Mouse (Mus musculus) left cerebral cortex, adult 8-10 months (tissue): ENCODE results near the gene Frmd6. TPM values are rescaled to one million over a fixed set of nuclear protein-coding genes. Genes with fewer than 3 reads are reported as not detected.

ENCODE experiments used
- DNase-seq, 2 experiments: peaks; one replicate each; pipeline ENCODE4 v3.0.0; 2022; ENCODE audit warnings: low spot score in 2 of 2
- total RNA-seq, 4 experiments: library from RNA; stranded (reverse); gene quantifications; 2 replicates each; pipeline ENCODE4 v1.2.4; 2022

Frmd6 gene
- total RNA-seq, 4 experiments from 2014 or later = 31.3 to 40.3 (median 37.5) TPM

DNA sequence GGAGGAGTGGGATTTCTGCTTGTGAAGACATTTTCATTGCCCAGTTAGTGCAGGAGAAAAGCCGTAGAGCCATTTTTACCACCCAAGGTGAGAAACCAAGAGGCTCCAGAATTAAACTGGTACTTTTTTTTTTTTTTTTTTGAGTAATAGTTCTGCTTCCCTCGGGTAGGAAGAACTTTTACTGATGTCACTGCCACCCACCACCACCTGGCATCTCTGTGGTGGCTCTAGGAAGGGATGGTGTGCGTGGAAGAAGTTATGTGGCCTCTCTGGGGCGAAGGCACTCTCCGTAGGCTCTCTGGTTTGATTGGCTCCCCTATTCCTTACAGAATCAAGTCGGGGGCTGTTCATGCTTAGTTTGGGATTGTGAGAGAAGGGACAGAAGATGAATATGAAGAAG, 17.3 kb upstream of the Frmd6 start:
- DNase-seq = no peak

DNA sequence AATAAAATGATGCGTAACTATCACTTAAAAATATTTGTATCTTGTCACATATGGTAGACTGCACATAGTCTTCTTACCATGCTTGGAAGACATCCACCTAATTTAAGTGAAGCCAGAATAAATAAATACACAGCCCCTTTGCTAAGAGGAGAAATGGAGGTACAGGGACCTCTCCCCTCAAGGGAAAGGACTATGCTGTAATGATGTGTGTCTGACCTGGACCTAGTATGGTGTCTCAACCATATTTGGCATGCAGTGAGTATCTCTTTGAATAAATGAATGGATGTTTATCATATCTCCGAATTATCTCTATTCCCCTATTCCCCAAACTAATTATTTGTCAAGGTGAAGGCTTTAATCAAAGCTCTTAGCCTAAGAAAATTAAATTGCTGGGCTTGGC, 15.4 kb upstream of the Frmd6 start:
- DNase-seq = no peak

DNA sequence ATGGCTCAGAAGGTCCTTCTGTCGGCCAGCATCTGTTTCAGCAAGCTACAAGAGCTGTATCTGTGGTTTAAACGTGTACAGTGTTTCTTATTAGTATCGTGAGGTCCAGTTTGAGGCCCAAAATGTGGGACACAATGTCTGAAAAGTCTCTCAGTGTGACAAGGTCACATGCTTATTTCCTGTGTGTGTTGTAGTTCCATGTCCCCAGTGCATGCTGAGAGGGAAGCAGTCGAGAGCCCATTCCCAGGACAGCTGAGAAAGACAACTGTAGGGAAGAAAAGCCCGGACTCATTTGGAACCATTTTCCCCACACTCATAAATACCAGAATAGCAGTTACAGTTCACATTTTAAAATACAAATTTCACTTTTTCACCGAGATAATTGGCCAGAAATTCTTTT, 13.5 kb upstream of the Frmd6 start:
- DNase-seq = no peak

DNA sequence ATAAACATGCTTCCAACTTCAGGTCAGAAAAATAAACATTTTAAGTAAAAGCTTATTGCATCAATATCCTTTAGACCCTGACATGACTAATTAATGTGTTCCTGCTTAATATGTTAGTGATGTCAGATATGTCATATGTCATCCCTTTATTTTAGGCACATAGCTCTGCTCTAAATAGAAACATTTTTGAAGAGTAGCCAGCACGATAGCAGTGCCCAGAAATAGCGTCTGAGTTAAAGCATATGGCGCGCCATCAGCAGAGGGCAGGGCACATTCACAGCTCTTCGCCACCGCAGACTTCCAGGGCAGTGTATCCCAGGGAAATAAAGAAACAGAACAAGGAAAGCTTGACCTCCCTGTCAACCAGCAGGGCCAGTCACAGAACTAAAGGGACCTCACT, 13.1 kb upstream of the Frmd6 start:
- no peak for DNase-seq

DNA sequence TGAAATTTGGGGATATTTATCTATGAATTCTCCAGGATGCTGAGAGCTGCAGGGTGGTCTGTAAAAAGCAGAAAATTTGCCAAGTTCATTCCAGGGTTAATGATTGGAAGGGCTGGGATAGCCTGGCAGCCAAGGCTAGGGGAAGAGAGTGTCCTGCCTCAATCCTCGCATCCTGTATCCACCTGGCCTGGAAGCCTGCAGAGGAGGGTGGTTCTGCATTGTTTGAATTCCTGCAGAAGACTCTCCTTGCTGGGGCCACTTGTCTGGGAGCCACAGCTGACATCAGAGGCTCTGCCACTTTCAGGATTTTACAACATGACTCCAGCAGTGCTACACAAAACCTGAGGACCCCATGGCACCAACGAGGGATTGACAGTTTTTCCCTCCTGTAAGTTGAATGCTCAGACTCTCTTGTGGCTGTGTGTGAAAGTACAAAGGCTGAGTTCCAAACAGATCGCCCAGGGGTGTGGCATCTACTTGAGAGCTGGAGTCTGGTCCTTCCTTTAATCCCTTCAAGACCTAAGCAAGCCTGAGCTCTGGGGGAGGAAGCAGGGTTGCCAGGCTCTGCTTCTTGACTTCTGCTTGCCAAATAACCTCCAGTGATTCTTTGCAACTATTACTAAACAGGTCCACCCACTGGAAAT, 12.4 kb upstream of the Frmd6 start:
- no peak for DNase-seq

DNA sequence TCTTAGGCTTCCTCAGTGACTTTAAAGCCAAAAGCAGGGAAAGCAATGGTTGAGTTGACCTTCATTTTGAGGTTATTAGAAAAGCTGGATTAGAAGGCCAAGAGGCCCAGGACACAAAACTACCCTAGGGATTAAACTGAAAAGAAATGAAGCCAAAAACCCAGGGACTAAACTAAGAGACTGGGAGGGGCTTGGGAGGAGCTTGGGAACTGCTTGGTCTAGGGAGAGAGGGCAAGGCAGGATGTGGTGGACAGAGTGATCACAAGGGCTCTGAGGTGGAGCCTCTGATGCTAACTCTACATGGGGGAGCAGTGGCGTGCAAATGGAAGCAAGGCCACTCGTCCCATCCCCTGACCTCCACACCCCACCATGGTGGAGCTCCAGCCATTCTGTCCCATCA, 8.6 kb upstream of the Frmd6 start:
- DNase-seq = no peak

DNA sequence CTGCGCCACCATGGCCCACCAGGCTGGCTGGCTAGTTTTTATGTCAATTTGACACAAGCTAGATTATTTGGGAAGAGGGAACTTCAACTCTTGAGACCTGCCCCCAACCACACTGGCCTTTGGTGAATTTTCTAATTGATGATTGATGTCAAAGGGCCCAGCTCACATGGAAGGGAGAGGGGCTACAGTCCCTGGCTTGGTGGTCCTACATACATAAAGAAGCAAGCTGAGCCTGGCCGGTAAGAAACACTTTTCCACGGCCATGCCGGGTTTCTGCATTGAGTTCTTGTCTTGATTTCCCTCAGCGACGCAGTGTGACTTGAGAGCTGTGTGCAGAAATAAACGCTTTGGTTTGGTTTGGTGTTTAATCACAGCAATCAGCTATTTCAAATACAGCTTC, 1.3 kb upstream of the Frmd6 start:
- no peak for DNase-seq

DNA sequence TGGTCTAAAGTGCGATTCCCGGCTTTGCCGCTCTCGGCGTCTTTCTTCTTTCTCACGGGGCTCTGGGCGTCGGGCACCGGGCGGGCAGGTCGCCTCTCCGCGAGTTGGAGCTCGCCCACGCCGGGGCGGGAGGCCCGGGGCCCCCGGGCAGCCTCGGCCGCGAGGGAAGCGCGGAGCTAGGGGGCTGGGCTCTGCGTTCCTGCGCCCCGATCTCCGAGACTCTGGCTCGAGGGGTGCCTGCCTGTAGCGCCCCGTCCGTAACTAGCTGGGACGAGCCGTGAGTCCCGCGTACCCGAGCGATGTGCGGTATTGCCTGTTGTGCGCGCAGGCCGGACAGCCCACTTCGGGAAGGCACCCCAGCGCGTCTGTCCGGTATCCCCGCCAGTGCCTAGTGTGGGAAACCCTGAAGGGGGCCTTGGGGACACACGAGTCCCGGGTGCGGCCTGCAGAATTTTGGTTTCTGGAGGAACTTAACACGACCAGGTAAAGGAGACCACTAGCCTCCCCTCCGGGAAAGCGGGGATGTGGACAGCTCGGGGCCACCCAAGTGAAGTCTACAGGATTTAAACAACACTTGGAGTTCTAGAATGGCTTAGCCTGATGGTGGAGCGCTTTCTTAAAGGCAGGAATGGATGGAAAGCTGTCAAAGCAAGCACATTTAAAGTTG, 470 bp downstream of the Frmd6 start:
- DNase-seq = peak in 1 of 2 experiments; percentile 32

DNA sequence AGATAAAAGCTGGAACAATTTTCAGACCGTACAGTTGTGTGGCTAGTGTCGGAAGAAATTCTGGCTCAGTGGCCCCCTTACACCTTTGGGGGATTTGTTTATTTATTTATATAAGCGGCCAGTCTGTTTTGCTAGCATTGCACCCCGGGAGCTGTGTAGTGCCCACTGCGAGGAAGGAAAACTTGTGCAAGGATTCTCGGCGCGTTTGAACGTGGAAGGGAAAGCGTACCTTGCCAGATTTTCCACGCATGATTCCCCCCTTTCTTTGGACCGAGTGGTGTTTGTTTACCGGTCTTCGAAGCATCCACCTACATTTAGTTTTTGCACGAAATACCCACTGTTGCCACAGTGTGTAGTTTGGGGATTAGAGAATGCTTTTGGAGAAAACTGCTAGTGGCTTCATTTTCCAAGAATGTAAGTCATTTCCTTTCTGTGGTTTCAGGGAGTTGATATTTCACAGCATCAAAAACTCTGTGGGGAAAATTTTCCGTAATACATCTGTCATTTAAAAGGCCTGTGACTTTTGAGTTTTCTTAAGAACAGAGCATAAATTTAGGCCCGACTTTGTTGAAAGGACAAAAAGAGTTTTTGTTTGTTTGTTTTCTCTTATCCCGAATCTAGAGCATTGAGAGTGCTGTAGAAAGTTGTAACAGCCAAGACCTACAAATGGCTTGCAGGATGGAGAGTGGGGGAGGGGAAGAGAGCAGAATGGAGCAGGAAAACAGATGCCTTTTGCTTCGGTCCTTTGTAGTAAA, 1.2 kb downstream of the Frmd6 start:
- no peak for DNase-seq

DNA sequence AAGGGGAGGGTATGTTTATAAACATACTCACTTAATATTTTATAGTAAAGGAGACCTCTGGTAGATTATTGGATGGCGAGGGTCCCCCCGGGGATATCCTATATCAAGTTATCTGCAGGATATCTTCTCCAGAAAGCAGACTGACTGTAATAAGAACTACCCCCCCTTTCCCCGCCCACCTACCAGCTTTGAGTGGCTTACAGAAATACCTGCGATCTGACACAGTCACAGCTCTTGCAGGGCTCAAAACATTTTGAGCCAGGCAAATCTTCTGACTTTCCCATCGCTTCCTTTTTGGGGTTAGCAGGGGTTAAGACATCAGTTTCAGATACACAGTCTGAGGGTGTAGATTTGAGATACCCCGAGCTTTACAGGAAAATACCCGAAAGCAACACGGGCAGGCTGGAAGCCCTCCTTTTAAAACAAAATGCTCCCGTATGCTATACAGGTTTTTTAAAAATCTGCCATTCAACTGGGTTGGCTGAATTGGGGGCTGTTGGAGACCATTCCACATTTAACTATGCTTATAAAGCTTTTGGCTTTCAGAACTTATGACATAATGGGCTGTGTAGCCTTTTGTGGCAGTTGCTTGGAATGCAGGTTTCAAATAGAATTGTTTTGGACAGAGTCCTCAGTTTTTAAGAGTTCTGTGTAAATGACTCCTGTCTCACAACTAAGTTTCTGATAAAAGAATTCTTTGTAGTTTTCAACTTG, 2.0 kb downstream of the Frmd6 start:
- no peak for DNase-seq

DNA sequence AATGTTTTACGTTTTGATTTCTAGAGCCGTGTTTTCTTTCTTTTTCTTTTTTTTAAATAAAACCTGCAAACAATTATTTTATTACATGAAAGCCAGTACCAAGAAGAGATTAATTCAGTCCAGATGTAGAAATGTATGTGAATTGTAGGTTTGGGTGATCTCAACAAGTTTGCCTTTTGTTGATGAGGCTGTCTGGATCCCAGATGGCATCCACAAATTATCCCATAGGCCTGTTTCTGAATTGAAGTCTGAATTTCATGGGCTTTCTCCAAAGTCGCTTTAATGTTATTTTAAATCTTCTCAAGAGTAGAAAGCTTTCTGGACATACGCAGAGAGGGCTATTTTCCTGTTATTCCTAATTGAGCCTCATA, 2.6 kb downstream of the Frmd6 start:
- DNase-seq = no peak

DNA sequence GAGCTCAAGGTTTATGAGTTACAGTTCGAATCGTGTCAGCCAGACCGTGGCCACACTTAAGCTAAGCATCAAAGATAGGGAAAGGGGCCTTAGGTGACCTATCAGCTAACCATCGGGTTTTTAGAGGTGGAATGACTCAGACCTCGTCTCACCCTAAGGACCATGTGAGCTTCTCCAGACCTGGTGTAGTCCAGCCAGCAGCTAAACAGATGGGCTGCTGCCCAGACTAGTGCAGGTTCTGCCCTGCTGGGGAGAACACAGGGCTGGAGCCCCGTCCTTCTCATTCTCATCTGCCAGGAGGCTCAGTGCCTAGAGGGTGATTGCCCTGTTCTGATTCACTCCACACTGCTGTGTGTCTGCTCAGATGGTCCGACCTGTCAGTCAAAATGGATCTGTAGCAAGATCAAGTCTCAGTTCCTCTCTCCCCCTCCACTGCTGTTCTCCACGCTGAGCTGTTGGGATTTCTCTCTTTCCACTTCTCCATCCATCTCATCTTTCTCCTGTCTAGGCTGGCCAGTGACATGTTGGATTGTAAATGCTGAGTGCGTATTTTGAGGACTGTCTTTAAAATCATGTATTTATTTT, 5.8 kb downstream of the Frmd6 start:
- no peak for DNase-seq

DNA sequence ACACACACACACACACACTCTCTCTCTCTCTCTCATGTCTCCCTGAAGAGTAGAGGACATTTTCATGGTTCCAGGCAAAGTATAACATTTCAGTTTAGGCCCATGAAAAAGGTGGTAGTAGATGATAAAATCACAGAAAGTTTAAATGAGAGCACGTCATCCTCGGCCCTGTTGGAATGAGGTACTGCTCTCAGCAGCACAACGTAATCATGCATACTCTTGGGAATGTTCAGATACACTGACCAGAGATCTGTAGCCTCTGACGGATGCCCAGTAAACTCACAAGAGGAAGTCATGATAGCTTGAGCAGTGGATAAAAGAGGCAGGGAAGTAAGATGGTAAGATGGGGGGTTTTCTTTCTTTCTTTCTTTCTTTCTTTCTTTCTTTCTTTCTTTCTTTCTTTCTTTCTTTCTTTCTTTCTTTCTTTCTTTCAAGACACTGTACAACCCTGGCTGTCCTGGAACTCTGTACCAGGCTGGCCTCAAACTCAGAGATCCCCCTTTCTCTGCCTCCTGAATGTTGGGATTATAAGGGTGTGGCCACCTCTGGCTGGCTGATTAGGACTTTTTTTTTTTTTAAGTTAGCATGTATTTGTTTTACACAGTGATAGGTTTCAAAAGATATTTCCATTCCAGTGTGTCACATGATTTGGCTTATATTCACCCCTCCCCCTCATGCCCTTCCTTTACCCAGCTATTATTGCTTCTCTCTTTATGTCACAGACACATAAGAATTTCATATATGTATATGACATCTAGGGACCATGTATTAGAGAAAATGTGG, 7.1 kb downstream of the Frmd6 start:
- no peak for DNase-seq

DNA sequence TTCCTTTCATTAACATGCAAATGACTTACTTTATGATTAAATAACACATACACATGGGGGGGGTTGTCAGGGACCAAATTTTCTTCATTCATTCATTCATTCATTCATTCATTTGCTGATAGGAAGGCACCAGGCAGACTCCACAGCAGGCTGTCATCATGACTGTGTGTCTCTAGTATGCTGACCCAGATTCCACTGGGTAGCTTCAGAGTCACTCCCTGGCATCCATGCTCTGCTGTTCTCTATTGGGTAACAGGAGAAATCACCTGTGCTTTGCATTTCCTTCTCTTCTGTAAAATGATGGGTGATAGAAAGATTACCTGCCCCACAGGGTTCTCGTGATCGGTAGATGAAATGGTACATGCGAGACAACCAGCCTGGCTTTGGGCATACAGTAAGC, 7.7 kb downstream of the Frmd6 start:
- no peak for DNase-seq

DNA sequence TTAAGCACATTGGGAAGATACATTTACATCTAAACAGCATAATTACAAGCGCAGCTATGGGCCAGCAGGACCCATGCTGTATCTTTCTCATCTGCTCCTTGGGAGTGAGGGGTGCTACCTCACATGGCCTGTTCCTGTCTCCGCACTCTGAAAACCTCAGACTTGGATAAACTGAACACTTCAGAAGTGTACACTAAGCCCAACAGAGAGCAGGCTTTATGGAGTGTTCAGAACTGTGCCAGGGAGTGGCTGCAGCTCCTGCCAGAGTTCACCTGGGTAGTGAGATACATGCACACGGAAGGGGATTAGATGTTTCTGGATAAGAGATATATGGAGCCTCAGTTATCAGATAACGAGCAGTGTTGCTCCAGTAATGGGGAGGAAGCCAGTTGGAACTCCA, 8.7 kb downstream of the Frmd6 start:
- DNase-seq = no peak

DNA sequence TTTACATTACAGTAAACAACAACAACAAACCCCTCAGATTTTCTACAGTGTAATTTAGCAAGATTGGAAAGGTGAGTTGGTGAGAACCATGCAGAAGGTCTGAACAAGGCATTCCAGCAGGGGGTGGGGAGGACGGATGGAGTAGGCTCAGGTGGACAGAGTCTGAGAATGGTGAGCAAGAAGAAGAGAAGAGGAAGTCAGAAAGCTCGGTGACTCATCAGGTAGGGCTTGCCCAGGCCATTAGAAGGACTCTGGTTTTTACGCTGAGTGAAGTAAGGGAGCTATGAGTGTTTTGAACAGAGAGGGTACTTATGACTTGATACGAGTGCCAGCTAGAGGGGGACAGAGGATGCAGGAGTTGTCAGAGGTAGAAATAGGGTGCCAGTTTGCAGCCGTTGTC, 9.7 kb downstream of the Frmd6 start:
- DNase-seq = no peak

DNA sequence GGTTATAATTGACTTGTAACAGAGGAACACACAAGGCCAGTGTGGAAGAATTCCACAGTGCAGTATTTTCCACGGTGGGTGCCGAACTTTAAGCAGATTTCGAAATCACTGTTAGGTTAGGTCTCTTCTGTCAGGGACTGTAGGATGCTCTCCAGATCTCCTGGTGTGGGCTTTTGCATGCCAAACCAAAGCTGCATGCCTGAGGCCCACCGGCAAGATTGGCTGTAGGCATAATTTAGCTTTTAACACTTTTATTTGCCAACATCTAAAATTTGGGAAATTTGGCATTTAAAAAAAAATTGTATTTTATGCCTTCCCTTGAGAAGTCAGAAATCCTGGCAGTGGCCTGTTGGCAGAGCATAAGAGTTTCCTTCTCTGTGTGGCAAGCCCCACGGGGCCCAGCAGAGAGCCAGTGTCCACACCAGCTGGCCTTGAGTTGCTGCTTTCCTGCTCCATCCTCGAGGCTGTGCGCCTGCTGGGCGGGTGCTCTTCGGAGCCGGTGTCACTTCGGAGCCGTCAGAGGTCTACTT, 12.5 kb downstream of the Frmd6 start:
- no peak for DNase-seq

DNA sequence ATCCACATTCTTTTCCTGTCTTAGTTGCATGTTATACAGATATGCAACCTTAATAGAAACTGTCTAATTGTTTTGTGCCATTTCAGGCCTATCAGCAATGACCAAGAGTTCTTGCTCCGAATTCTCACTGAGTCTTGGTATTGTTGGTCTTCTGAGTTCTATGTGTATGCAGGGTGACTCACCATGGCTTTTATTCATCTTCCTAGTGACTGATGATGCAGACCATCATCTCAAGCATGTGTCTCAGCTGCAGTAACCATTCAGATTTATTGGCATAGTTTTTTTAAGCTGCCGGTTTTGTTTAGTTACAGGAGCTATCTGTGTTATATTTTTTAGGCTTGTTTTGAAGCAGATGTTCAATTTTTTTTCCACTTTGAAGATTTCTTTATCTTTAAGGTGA, 20.1 kb downstream of the Frmd6 start:
- no peak for DNase-seq

DNA sequence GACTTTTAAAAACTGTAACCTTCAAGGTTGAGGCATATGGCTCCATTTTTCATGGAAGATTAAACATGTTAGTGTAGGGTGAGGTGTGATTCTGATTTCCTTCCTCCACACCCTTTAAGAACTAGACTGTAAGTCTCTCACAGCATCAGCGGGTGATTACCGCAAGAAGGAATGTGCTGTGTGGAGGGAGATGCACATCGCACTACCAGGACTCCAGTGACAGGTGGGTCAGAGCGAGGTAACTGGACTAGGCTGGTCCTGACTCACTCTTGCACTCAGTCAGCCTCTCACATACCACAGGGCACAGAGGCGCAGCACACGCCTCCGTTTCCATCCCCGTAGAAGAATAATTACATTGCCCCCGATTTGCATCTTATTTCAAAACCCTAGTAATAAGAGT, 23.7 kb downstream of the Frmd6 start:
- no peak for DNase-seq

DNA sequence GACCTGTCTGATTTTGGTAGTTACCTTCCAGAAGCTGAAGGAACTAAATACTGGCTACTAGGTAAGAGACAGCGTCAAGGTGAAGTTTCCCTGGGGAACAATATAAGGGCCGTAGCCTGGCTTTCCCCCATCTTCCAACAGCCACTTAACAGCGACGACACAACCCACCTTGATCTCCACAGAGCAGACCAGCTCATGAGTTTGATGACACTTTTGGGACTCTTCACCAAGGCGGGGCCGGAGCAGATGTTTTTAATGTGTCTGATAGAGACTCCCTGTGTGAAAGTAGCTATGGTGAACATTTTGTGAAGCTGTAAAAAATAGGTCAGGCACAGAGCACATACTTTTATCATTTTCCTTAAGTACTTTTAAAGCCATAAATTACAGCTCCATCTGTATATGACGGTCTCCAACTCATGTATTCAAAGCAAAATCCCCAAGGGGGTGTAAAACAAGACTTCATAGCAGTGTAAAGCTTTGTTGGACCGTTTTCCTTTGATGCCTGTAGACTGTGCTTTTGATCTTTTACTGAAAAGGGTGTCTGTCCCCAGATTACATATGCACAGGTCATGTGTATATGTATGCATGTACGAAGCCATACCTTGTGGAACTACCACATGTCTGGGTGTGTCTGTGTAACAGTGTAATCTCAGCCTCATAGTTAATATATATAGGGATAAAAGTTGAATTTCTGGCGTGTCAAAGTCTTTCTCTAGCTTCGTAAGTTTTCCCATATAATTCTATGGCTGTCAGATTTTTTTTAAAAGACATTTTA, 24.4 kb downstream of the Frmd6 start:
- DNase-seq = no peak
